Mouse (Mus musculus) cortical plate, adult 2 months (tissue): ENCODE data around the gene Slc7a15. TPM values are rescaled to one million over a fixed set of nuclear protein-coding genes. Genes with fewer than 3 reads are reported as not detected.
"Not testable (repeated sequence)": the region's sequence is repeated elsewhere in the genome, so short reads cannot be mapped to it uniquely, and the experiment has no call there.

Experiments used
- H3K27ac ChIP-seq: fragments of 200-500 bp; 2 replicates; pipeline ENCODE4 v1.5.1; 2012; ENCODE audit warnings: low read length, control low read depth, inconsistent platforms; ENCODE audit not compliant: insufficient read depth
- H3K4me1 ChIP-seq: fragments of 200-500 bp; 2 replicates; pipeline ENCODE4 v1.6.1; 2011; ENCODE audit warnings: low read length; ENCODE audit not compliant: control insufficient read depth, insufficient read depth
- H3K4me3 ChIP-seq: fragments of 200-500 bp; 2 replicates; pipeline ENCODE4 v1.5.1; 2011; ENCODE audit warnings: mild to moderate bottlenecking, low read length, control low read depth; ENCODE audit not compliant: insufficient read depth
- CTCF ChIP-seq: fragments of 200-500 bp; IDR thresholded peaks from 2 replicates; pipeline ENCODE4 v1.5.1; 2011; ENCODE audit warnings: mild to moderate bottlenecking, control low read depth, low read length; ENCODE audit not compliant: insufficient read depth; ENCODE audit errors: extremely low read depth
- POLR2A ChIP-seq: fragments of 200-500 bp; IDR thresholded peaks from 2 replicates; pipeline ENCODE4 v1.6.1; 2011; ENCODE audit warnings: mild to moderate bottlenecking, low read length, control low read depth; ENCODE audit not compliant: insufficient read depth; ENCODE audit errors: extremely low read depth
- polyA plus RNA-seq: library from polyadenylated mRNA; depleted of rRNA; stranded (reverse); fragments of >200 nt; gene quantifications from 2 replicates; pipeline ENCODE4 v1.2.3, GENCODE M21; 2012

Slc7a15 gene
- polyA plus RNA-seq, 1 experiment: not detected

DNA sequence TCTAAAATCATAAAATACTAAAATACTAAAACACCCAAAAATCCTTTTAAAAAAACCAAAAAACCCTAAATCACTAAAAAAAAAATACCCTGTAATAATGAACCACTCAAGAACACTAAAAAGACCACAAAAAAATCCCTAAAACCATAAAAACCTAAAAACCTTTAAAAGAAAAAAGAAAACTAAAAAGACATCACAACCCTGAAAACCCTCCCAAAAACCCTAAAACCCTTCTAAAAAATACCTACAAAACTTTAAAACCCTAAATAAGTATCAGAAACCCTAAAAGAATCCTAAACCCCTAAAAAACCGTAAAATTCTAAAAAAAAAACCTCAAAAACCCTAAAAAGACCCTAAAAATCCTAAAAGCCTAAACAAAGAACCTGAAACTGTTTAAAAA is 32.8 kb upstream of the Slc7a15 start:
- Histone ChIP-seq H3K4me3 (no peak overlapping the region), H3K27ac (no peak overlapping the region), H3K4me1 (no peaks in the 10 kb centered on the region)
- TF ChIP-seq POLR2A (no peak), CTCF (no peak)

DNA sequence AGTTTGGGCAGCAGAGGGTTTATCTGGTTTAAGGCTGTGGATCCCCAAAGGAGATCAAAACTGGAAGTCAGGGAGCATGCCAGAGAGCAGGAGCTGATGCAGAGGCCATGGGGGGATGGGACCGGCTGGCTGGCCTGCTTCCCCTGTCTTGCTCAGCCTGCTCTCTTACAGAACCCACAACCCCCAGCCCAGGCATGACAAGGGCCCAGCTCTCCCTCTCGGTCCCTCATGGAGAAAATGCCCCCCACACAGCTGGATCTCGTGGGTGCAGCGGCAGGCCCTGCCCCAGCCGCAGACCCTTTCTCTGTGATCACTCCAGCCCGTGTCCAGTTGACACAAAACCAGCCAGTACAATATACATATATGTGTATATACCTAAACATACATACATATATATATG is 30.7 kb upstream of the Slc7a15 start:
- Histone ChIP-seq H3K27ac (no peak overlapping the region), H3K4me1 (no peaks in the 10 kb centered on the region), H3K4me3 (no peak overlapping the region)
- TF ChIP-seq POLR2A: no peak
- TF ChIP-seq CTCF: no peak

DNA sequence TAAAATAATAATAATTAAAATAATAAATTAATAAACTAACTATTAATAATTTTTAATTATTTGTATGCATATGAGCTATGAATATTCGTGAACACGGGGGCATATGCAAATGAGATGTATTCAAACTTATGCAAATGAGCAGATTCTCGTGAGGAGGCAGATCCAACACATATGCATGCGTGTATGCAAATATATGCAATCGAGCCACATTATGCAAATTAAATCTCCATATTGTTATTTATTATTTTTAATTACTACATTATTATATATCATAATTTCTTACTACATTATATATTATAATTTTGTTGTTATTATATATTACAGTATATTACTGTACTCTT is 21.8 kb upstream of the Slc7a15 start:
- no peak overlapping the region for H3K27ac ChIP-seq
- no peak overlapping the region for H3K4me3 ChIP-seq
- no peaks in the 10 kb centered on the region for H3K4me1 ChIP-seq
- no peak for TF ChIP-seq CTCF
- TF ChIP-seq POLR2A: no peak

DNA sequence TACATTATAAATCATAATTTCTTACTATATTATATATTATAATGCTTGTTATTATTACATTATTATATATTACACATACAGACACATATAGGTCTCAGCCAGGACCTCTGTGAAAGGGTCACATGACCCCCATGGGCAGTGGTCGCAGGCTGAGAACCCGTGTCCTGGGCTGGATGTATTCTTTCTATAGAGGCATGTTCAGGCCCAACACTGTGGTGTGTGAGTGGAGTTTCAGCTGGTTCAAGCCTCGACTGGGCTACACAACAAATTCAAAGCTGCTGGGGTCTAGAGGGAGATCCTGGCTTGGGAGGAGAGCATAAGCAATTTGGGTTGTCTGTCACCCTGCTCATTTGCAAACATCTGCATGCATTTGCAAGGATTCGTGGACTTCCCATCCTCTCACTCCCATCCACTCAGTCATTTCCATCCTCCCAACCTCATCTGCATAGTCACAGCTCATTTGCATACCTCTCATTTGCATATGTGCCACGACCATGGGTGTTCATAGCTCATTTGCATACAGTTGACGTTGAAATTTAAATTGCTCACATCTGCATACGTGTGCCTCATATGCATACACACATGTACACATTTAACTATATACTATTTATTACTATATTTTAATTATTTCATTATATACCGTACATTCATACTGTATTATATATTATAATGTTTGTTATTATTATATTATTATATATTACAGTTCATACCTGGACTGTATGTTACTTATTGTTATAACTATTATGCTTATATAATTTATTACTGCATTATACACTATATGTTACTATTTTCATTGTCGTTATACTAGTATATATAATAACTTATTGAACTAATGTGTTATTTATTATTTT is 21.2 kb upstream of the Slc7a15 start:
- Histone ChIP-seq H3K27ac (no peak overlapping the region), H3K4me1 (no peaks in the 10 kb centered on the region), H3K4me3 (no peak overlapping the region)
- TF ChIP-seq POLR2A (no peak), CTCF (no peak)

DNA sequence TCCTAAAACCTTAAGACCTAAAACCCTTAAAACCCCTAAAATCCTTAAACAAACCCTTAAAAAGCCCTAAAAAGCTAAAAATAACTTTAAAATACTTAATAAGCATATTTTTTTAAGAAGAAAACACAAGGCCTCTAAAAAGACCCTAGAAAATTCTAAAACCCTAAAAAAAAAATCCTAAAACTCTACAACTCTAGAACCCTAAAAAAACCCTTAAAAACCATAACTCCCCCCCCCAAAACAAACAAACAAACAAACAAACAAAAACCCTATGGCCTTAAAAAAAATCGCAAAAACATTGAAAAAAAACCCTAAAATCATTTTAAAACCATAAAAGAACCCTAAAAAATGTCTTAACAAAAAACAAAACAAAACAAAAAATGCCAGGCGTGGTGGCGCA is 19.4 kb upstream of the Slc7a15 start:
- Histone ChIP-seq H3K4me3 (no peak overlapping the region), H3K27ac (no peak overlapping the region), H3K4me1 (no peaks in the 10 kb centered on the region)
- no peak for TF ChIP-seq CTCF
- no peak for TF ChIP-seq POLR2A

DNA sequence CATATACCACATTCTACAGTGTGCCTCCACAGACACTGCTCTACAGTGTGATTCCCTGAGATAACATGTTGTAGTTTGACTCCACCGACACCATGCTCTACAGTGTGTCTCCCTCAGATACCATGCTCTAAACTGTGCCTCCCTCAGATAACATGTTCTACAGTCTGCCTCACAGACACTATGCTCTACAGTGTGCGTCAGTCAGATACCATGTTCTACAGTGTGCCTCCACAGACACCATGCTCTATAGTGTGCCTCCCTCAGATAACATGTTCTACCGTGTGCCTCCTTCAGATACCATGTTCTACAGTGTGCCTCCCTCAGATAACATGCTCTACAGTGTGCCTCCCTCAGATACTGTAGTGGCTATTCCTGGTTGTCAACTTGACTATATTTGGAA is 10.2 kb upstream of the Slc7a15 start:
- Histone ChIP-seq H3K4me3 (no peak overlapping the region), H3K4me1 (no peaks in the 10 kb centered on the region), H3K27ac (no peak overlapping the region)
- no peak for TF ChIP-seq CTCF
- no peak for TF ChIP-seq POLR2A

DNA sequence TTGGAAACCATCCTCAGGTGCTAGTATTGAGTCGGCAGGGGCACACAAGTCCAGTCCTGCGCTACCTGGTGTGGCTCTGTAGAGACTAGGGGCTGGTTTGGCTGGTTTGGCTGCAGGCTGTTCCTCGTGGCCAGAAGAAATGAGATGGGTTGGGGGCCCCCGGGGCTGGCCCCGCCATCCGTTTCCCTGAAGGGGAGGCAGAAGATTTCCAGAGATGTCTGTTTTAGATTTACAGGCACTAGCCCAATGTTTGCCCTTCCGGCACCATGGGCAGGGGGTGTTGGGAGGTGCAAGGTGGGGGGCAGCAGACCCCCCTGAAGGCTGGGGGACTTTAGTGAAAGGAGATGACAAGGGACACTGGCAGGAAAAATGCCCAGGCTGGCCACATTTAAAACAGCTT is 3.3 kb downstream of the Slc7a15 start:
- Histone ChIP-seq H3K27ac (no peak overlapping the region), H3K4me3 (no peak overlapping the region), H3K4me1 (no peaks in the 10 kb centered on the region)
- TF ChIP-seq CTCF: no peak
- TF ChIP-seq POLR2A: no peak

DNA sequence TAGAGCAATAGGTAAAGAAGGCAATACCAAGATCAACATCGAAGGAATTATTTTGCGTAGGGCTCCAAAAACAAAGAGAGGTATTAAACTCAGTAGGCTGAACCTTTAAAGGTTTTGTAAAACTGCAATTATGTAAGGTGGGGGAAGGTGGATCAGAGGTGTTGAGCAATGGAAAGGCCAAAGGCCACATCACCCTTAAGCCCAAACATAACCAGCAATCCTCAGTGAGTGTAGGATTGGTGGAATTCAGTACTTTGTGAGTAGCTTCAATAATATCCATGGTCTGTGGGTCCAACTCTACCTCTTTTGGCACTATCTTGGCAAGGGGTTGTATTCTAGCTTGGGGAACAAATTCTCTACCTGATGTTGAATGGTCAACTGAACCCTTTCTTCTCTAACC is 7.5 kb downstream of the Slc7a15 start:
- H3K4me3 ChIP-seq, H3K27ac ChIP-seq, H3K4me1 ChIP-seq: not testable (repeated sequence)

DNA sequence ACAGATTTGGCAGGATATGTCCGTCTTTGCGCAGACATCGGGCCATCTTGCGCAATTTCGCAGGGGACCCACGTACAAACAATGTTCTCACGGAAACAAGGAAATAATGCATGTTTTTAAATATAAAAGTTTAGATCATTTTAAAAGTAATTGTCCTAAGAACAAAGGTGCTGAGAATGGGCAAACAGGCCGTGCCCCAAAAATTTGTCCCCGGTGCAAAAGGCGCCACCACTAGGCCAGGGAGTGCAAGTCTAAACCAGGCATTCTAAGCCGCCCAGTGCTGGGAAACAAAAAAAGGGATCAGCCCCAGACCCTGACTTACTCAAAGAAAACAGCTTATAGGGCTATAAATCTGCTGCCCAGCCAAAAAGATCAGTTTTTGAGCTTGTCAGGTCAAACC is 25.5 kb downstream of the Slc7a15 start:
- Histone ChIP-seq H3K4me3 (no peak overlapping the region), H3K4me1 (no peaks in the 10 kb centered on the region), H3K27ac (no peak overlapping the region)
- TF ChIP-seq CTCF (no peak), POLR2A (no peak)

DNA sequence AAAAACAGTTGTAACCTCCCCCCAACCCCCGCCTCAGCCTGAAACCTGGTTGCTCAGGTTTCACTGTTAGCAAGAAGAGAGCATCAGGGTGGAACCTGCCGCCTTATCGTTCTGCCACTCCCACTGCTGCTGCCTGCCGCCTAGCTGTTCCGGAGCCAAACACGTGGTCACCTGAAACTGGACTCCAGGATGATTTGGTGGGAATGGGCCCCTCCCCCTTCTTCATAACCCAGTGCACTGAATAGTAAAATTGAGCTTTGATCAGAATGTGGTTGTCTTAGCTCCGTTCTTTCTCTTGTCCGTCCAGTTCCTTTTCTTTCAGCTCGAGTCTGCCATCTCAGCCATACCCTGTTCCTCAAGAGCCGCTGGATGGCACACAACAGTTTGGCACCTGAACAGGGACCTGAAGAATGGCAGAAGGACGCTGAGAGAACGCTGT is 26.9 kb downstream of the Slc7a15 start:
- not testable (repeated sequence) for H3K4me1 ChIP-seq, H3K27ac ChIP-seq, H3K4me3 ChIP-seq

DNA sequence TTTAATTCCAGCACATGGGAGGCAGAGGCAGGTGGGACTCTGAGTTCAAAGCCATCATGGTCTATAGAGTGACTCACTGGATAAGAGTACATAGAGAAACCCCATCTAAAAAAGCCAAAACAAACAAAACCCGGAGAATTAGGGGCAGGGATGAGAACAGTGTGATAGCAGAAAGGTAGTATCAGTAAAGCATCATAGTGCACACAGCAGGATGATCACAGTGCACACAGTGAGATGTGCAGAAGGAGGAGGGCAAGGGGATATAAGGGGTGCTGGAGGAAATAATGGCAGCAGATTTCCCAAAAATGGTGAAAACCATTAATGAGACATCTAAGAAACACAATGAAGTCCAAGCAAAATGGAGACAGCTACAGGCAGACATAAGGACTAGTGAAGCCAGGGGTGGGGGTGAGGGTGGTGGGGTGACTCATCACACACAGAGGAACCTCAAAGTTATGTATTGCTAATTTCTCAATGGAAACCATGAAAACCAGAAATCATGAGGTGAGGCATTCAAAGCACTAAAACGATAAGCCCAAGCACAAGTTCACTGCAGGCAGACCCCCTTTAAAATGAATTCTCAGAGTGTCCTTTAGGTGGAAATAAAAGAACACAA is 27.5 kb downstream of the Slc7a15 start:
- not testable (repeated sequence) for H3K27ac ChIP-seq, H3K4me3 ChIP-seq, H3K4me1 ChIP-seq

DNA sequence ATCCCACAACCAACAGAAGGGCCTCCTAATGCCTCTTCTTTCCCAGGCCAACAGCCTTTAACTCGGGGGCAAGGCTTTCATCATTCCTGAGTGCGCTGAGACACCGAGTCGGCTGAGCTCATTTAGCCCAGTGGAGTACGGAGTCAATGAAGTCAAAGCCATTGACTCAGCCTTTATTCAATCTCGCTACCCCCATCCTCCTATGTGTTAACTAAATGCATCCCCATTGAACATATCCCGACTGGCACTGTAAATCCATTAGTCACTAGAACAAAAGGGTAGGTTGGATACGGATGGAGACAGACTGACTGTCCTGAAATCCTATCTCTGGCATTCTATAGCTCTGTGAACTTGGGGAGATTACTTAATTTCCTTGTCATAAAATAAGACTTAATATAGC is 36.7 kb downstream of the Slc7a15 start:
- H3K4me3 ChIP-seq, H3K27ac ChIP-seq, H3K4me1 ChIP-seq: not testable (repeated sequence)

DNA sequence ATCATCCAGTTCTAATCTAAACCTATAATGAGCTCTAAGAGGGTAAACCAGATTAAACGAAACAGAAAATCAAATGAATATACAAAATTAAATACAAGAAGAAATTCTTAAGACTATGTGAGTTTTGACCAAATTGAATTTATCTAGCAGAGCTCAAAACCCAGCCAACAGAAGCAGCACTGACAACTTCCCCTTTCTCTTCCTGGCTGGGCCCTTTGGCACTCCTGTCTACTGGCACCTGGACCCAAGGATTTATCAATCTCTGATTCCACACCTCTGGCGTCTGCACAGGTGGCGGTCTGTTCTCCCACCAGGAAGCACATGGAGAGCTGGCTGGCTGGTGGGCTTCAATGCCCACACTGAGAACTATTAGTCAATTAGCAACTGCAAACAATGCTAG is 39.0 kb downstream of the Slc7a15 start:
- H3K27ac ChIP-seq, H3K4me3 ChIP-seq, H3K4me1 ChIP-seq: not testable (repeated sequence)
